Mouse (Mus musculus) hindbrain, embryonic 10.5 days (tissue): ENCODE measurements around the gene C2cd3. TPM values are rescaled to one million over a fixed set of nuclear protein-coding genes. Genes with fewer than 3 reads are reported as not detected.
"Not testable (repeated sequence)": the region's sequence is repeated elsewhere in the genome, so short reads cannot be mapped to it uniquely, and the experiment has no call there.

Experiments
- DNase-seq: peaks from one replicate; pipeline ENCODE4 v3.0.0-alpha.2; 2017; ENCODE audit warnings: low spot score
- H3K27ac ChIP-seq: fragments of 300-500 bp; sonication (generic); 2 replicates; pipeline ENCODE4 v1.5.1; 2016; ENCODE audit warnings: mild to moderate bottlenecking, moderate library complexity
- H3K27me3 ChIP-seq: fragments of 300-500 bp; sonication (generic); 2 replicates; pipeline ENCODE4 v1.6.1; 2016; ENCODE audit warnings: mild to moderate bottlenecking; ENCODE audit not compliant: poor library complexity, insufficient read depth, severe bottlenecking
- H3K36me3 ChIP-seq: fragments of 300-500 bp; sonication (generic); 2 replicates; pipeline ENCODE4 v1.6.1; 2016; ENCODE audit warnings: mild to moderate bottlenecking, moderate library complexity
- H3K4me1 ChIP-seq: fragments of 300-500 bp; sonication (generic); replicated peaks from 2 replicates; pipeline ENCODE4 v1.6.1; 2016; ENCODE audit warnings: mild to moderate bottlenecking
- H3K4me3 ChIP-seq: fragments of 300-500 bp; sonication (generic); 2 replicates; pipeline ENCODE4 v1.5.1; 2016; ENCODE audit warnings: mild to moderate bottlenecking, moderate library complexity
- H3K9me3 ChIP-seq: fragments of 300-500 bp; sonication (generic); 2 replicates; pipeline ENCODE4 v1.6.1; 2016; ENCODE audit warnings: mild to moderate bottlenecking, moderate library complexity
- WGBS: fragments of 180-500 bp; shearing (Covaris S2); methylation state at CpG from one replicate; pipeline ENCODE4 v1.1.7; 2016; 5-methylcytosine and 5-hydroxymethylcytosine counted together
- polyA plus RNA-seq: library from polyadenylated mRNA; unstranded; fragments of >200 nt; fragmentation: Nextera tagmentation; extraction: Ambion mirVana; gene quantifications from 2 replicates; pipeline ENCODE4 v1.2.1, GENCODE M21; 2016

Gene C2cd3
- polyA plus RNA-seq, 1 experiment from 2014 or later: 34.7 TPM

- Histone ChIP-seq H3K36me3 (no peaks in the 10 kb centered on the region), H3K27me3 (no peaks in the 10 kb centered on the region), H3K4me1 (peaks cover 11% of the 10 kb centered on the region; the same call in 1 of the 2 replicates), H3K4me3 (no peak overlapping the region), H3K9me3 (no peaks in the 10 kb centered on the region), H3K27ac (peak overlapping the region; percentile 45; the same call in 1 of the 2 replicates)
- WGBS: 81% methylated on average over 17 of the region's 17 CpGs
- no peak for DNase-seq
Observed at GRCm38 (mm10) chr7:100480175-100480574, 108.1 kb downstream of the C2cd3 start.

- H3K4me1 ChIP-seq: peaks cover 11% of the 10 kb centered on the region; the same call in 1 of the 2 replicates
- not testable (repeated sequence) for DNase-seq, H3K27ac ChIP-seq, H3K4me3 ChIP-seq, H3K9me3 ChIP-seq, H3K27me3 ChIP-seq, H3K36me3 ChIP-seq
- 91% methylated on average over 2 of the region's 2 CpGs for WGBS
Observed at GRCm38 (mm10) chr7:100482046-100482445, 110.0 kb downstream of the C2cd3 start.

- DNase-seq: no peak
- no peak overlapping the region for H3K27ac ChIP-seq
- peaks cover 11% of the 10 kb centered on the region; the same call in 1 of the 2 replicates for H3K4me1 ChIP-seq
- no peaks in the 10 kb centered on the region for H3K36me3 ChIP-seq
- 88% methylated on average over 5 of the region's 5 CpGs for WGBS
- no peak overlapping the region for H3K4me3 ChIP-seq
- no peaks in the 10 kb centered on the region for H3K9me3 ChIP-seq
- H3K27me3 ChIP-seq: no peaks in the 10 kb centered on the region
Observed at GRCm38 (mm10) chr7:100484493-100484892, 112.5 kb downstream of the C2cd3 start.

- DNase-seq: no peak
- Histone ChIP-seq H3K27me3 (peaks cover 5% of the 10 kb centered on the region; the same call in 1 of the 2 replicates), H3K27ac (no peak overlapping the region), H3K36me3 (no peaks in the 10 kb centered on the region), H3K4me3 (no peak overlapping the region), H3K9me3 (no peaks in the 10 kb centered on the region), H3K4me1 (peaks cover 4% of the 10 kb centered on the region)
- 74% methylated on average over 2 of the region's 2 CpGs for WGBS
Observed at GRCm38 (mm10) chr7:100487301-100487700, 115.3 kb downstream of the C2cd3 start.

- DNase-seq: no peak
- Histone ChIP-seq H3K36me3 (no peaks in the 10 kb centered on the region), H3K27ac (no peak overlapping the region), H3K4me3 (no peak overlapping the region), H3K27me3 (peaks cover 14% of the 10 kb centered on the region), H3K9me3 (no peaks in the 10 kb centered on the region), H3K4me1 (peaks cover 17% of the 10 kb centered on the region)
- 52% methylated on average over 10 of the region's 10 CpGs for WGBS
Observed at GRCm38 (mm10) chr7:100488474-100489048, 116.5 kb downstream of the C2cd3 start.

GRCm38 (mm10) chr7:100492391-100493116 lies 120.5 kb downstream of the C2cd3 start:
- 2% methylated on average over 36 of the region's 36 CpGs for WGBS
- H3K4me3 ChIP-seq: peak overlapping the region; percentile 59
- no peaks in the 10 kb centered on the region for H3K9me3 ChIP-seq
- H3K27me3 ChIP-seq: peaks cover 24% of the 10 kb centered on the region
- no peak for DNase-seq
- peaks cover 16% of the 10 kb centered on the region for H3K36me3 ChIP-seq
- H3K27ac ChIP-seq: peak overlapping the region; percentile 89
- peaks cover 50% of the 10 kb centered on the region for H3K4me1 ChIP-seq

GRCm38 (mm10) chr7:100493117-100493483 lies 121.1 kb downstream of the C2cd3 start, which contains the start of gene Ucp2:
Gene Ucp2 (plus strand): TSS chr7:100493337.
- no peaks in the 10 kb centered on the region for H3K9me3 ChIP-seq
- under 1% methylated on average over 27 of the region's 27 CpGs for WGBS
- peaks cover 24% of the 10 kb centered on the region for H3K27me3 ChIP-seq
- DNase-seq: peak; percentile 82
- peak within 1 kb of the TSS; percentile 59 for H3K4me3 ChIP-seq
- peak within 1 kb of the TSS; percentile 89 for H3K27ac ChIP-seq
- peaks cover 53% of the 10 kb centered on the region for H3K4me1 ChIP-seq
- H3K36me3 ChIP-seq: peaks cover 22% of the 10 kb centered on the region

GRCm38 (mm10) chr7:100493484-100494414 lies 121.7 kb downstream of the C2cd3 start:
- peak overlapping the region; percentile 89 for H3K27ac ChIP-seq
- 41% methylated on average over 19 of the region's 19 CpGs for WGBS
- peaks cover 28% of the 10 kb centered on the region for H3K36me3 ChIP-seq
- no peaks in the 10 kb centered on the region for H3K9me3 ChIP-seq
- DNase-seq: peak; percentile 27
- H3K4me3 ChIP-seq: peak overlapping the region; percentile 59
- H3K27me3 ChIP-seq: peaks cover 24% of the 10 kb centered on the region
- peaks cover 54% of the 10 kb centered on the region for H3K4me1 ChIP-seq

GRCm38 (mm10) chr7:100494415-100494831 lies 122.4 kb downstream of the C2cd3 start:
- Histone ChIP-seq H3K36me3 (peaks cover 35% of the 10 kb centered on the region), H3K9me3 (no peaks in the 10 kb centered on the region), H3K27ac (peak overlapping the region; percentile 89), H3K27me3 (peaks cover 24% of the 10 kb centered on the region), H3K4me1 (peaks cover 54% of the 10 kb centered on the region), H3K4me3 (peak overlapping the region; percentile 59)
- WGBS: 93% methylated on average over 7 of the region's 7 CpGs
- DNase-seq: no peak

- Histone ChIP-seq H3K27me3 (peaks cover 24% of the 10 kb centered on the region), H3K4me3 (peak overlapping the region; percentile 35), H3K27ac (peak overlapping the region; percentile 76), H3K36me3 (peaks cover 41% of the 10 kb centered on the region), H3K4me1 (peaks cover 56% of the 10 kb centered on the region), H3K9me3 (no peaks in the 10 kb centered on the region)
- DNase-seq: peak; percentile 33
- 51% methylated on average over 8 of the region's 8 CpGs for WGBS
Observed at GRCm38 (mm10) chr7:100495042-100495441, 123.0 kb downstream of the C2cd3 start.

GRCm38 (mm10) chr7:100495581-100496251 lies 123.7 kb downstream of the C2cd3 start:
- peak overlapping the region; percentile 35 for H3K4me3 ChIP-seq
- peaks cover 46% of the 10 kb centered on the region for H3K36me3 ChIP-seq
- peaks cover 24% of the 10 kb centered on the region for H3K27me3 ChIP-seq
- 25% methylated on average over 11 of the region's 11 CpGs for WGBS
- H3K27ac ChIP-seq: peak overlapping the region; percentile 76
- peak; percentile 64 for DNase-seq
- H3K4me1 ChIP-seq: peaks cover 62% of the 10 kb centered on the region
- no peaks in the 10 kb centered on the region for H3K9me3 ChIP-seq

GRCm38 (mm10) chr7:100496371-100496770 lies 124.3 kb downstream of the C2cd3 start:
- Histone ChIP-seq H3K27me3 (peaks cover 24% of the 10 kb centered on the region), H3K4me1 (peaks cover 69% of the 10 kb centered on the region), H3K4me3 (peak overlapping the region; percentile 35; the same call in 1 of the 2 replicates), H3K27ac (peak overlapping the region; percentile 76), H3K36me3 (peaks cover 46% of the 10 kb centered on the region), H3K9me3 (no peaks in the 10 kb centered on the region)
- WGBS: 86% methylated on average over 6 of the region's 6 CpGs
- no peak for DNase-seq
